Mouse (Mus musculus) spleen, postnatal 0 days (tissue): Measurements from ENCODE around the gene Gm14180. TPM values are rescaled to one million over a fixed set of nuclear protein-coding genes. Genes with fewer than 3 reads are reported as not detected.

Source experiments
- polyA plus RNA-seq: library from polyadenylated mRNA; unstranded; fragments of >200 nt; fragmentation: Nextera tagmentation; extraction: Ambion mirVana; gene quantifications from 2 replicates; pipeline ENCODE4 v1.2.1, GENCODE M21; 2015

Gm14180 gene
- polyA plus RNA-seq = not detected in 2 replicates

DNA sequence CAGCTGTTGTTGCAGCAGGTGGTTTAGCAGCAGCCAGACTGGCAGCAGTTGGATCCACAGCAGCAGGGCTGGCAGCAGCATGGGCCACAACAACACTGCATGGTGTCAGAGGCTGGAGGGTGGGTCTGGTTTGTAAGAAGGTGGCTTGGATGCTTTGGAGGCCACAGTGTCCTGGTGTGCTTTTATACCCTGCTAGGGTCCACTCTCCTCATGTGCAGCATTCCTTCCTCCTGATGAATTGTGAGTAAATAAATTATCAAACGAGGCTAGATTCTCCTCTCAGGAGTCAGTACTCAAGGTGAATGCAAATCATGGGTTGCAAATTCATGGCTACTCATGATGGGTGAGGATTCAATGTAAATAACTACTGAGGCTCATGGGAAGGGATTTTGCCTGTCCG, at the start of gene Gm14180:
Gene Gm14180, minus strand, starts transcription at position 101 of the 400 bp plus-strand sequence.

DNA sequence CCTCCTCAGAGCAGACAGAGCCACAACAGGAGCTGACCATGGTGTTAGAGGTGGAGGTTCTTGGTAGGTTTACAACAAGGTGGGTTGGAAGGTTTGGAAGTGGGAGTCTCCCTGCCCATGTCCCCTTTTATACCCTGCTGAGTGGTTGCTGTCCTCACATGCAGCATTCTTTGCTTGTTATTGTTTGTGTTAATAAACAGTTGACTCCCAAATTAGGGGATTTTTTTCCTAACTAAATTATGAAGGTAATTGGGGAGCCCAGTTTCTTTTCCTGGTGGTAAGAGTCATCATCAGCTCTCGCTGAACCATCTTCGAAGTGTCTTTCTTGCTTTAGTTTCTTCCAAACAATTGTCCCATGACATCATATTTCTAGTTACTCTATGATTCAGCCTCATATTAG, 46.5 kb upstream of the Gm14180 start, which contains the start of gene Krtap4-8:
Gene Krtap4-8, minus strand, starts transcription at position 101 of the 400 bp plus-strand sequence.

DNA sequence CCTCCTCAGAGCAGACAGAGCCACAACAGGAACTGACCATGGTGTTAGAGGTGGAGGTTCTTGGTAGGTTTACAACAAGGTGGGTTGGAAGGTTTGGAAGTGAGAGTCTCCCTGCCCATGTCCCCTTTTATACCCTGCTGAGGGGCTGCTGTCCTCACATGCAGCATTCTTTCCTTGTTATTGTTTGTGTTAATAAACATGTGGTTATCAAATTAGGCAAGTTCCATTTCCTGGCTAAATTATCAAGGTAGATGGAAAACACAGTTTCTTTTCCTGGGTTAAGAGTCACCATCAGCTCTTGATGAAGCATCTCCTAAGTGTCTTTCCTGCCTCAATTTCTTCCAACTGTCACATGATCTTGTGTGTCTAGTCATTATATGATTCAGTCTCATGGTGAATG, 38.7 kb upstream of the Gm14180 start, which contains the start of gene Gm11595:
Gene Gm11595, minus strand, starts transcription at position 101 of the 400 bp plus-strand sequence.

DNA sequence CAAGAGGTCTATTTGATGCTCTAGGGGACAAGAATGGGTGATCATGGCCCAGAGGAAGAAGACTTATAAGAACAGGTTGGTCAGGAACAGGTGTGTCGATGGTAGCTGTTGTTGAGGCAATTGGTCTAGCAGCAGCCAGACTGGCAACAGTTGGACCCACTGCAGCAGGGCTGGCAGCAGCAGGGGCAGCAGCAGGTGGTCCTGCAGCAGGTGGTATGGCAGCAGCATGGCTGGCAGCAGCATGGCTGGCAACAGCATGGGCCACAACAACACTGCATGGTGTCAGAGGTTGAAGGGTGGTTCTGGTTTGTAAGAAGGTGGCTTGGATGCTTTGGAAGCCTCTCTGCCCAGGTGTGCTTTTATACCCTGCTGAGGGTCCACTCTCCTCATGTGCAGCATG, 43.6 kb downstream of the Gm14180 start, which contains the start of gene Gm14190:
Gene Gm14190, minus strand, starts transcription at position 278 of the 400 bp plus-strand sequence.

Other genes with a start within 250 kb of the Gm14180 start
- 0.10 TPM in 1 of 2 replicates, not detected in the other for gene Krt23, start 241.2 kb downstream of the Gm14180 start, polyA plus RNA-seq
- not detected in 2 replicates for gene Krt39, start 213.0 kb downstream of the Gm14180 start, polyA plus RNA-seq
- gene Krt40, start 191.1 kb downstream of the Gm14180 start, polyA plus RNA-seq = not detected in 2 replicates
- not detected in 2 replicates for gene Krtap3-3, start 183.4 kb downstream of the Gm14180 start, polyA plus RNA-seq
- gene Krtap3-2, start 177.4 kb downstream of the Gm14180 start, polyA plus RNA-seq = not detected in 2 replicates
- not detected in 2 replicates for gene Gm11939, start 174.8 kb downstream of the Gm14180 start, polyA plus RNA-seq
- gene Krtap3-1, start 167.7 kb downstream of the Gm14180 start, polyA plus RNA-seq = not detected in 2 replicates
- gene Krtap1-5, start 153.3 kb downstream of the Gm14180 start, polyA plus RNA-seq = not detected in 2 replicates
- gene Krtap1-4, start 150.6 kb downstream of the Gm14180 start, polyA plus RNA-seq = not detected in 2 replicates
- not detected in 2 replicates for gene Krtap1-3, start 143.0 kb downstream of the Gm14180 start, polyA plus RNA-seq
- not detected in 2 replicates for gene Krtap9-3, start 136.2 kb downstream of the Gm14180 start, polyA plus RNA-seq
- not detected in 2 replicates for gene Gm11938, start 131.0 kb downstream of the Gm14180 start, polyA plus RNA-seq
- not detected in 2 replicates for gene Gm11937, start 124.1 kb downstream of the Gm14180 start, polyA plus RNA-seq
- not detected in 2 replicates for gene Krtap2-4, start 119.4 kb downstream of the Gm14180 start, polyA plus RNA-seq
- not detected in 2 replicates for gene Gm11562, start 113.9 kb downstream of the Gm14180 start, polyA plus RNA-seq
- gene Krtap4-1, start 106.1 kb downstream of the Gm14180 start, polyA plus RNA-seq = not detected in 2 replicates
- not detected in 2 replicates for gene Krtap4-2, start 99.2 kb downstream of the Gm14180 start, polyA plus RNA-seq
- not detected in 2 replicates for gene Krtap4-7, start 90.2 kb downstream of the Gm14180 start, polyA plus RNA-seq
- not detected in 2 replicates for gene Gm11555, start 84.1 kb downstream of the Gm14180 start, polyA plus RNA-seq
- gene Gm11563, start 75.3 kb downstream of the Gm14180 start, polyA plus RNA-seq = not detected in 2 replicates
- gene Krtap4-6, start 68.3 kb downstream of the Gm14180 start, polyA plus RNA-seq = not detected in 2 replicates
- not detected in 2 replicates for gene Gm14190, start 43.5 kb downstream of the Gm14180 start, polyA plus RNA-seq
- not detected in 2 replicates for gene Gm11595, start 38.6 kb upstream of the Gm14180 start, polyA plus RNA-seq
- gene Krtap4-8, start 46.4 kb upstream of the Gm14180 start, polyA plus RNA-seq = not detected in 2 replicates
- not detected in 2 replicates for gene Krtap4-9, start 50.9 kb upstream of the Gm14180 start, polyA plus RNA-seq
- gene Gm11596, start 59.2 kb upstream of the Gm14180 start, polyA plus RNA-seq = not detected in 2 replicates
- gene Gm11569, start 64.6 kb upstream of the Gm14180 start, polyA plus RNA-seq = not detected in 2 replicates
- not detected in 2 replicates for gene Gm11554, start 70.2 kb upstream of the Gm14180 start, polyA plus RNA-seq
- gene Krtap4-13, start 75.6 kb upstream of the Gm14180 start, polyA plus RNA-seq = not detected in 2 replicates
- gene Gm11564, start 81.4 kb upstream of the Gm14180 start, polyA plus RNA-seq = not detected in 2 replicates
- not detected in 2 replicates for gene 2300003K06Rik, start 103.8 kb upstream of the Gm14180 start, polyA plus RNA-seq
- not detected in 2 replicates for gene Krtap4-16, start 117.3 kb upstream of the Gm14180 start, polyA plus RNA-seq
- not detected in 2 replicates for gene Gm11568, start 123.6 kb upstream of the Gm14180 start, polyA plus RNA-seq
- not detected in 2 replicates for gene Gm11559, start 130.2 kb upstream of the Gm14180 start, polyA plus RNA-seq
- gene Krtap9-1, start 139.1 kb upstream of the Gm14180 start, polyA plus RNA-seq = not detected in 2 replicates
- gene Gm11567, start 144.9 kb upstream of the Gm14180 start, polyA plus RNA-seq = not detected in 2 replicates
- gene Krtap31-1, start 173.6 kb upstream of the Gm14180 start, polyA plus RNA-seq = not detected in 2 replicates
- not detected in 2 replicates for gene Gm11565, start 180.5 kb upstream of the Gm14180 start, polyA plus RNA-seq
- gene Krtap31-2, start 202.0 kb upstream of the Gm14180 start, polyA plus RNA-seq = not detected in 2 replicates
- gene Krtap9-5, start 214.2 kb upstream of the Gm14180 start, polyA plus RNA-seq = not detected in 2 replicates
- not detected in 2 replicates for gene Krtap29-1, start 244.8 kb upstream of the Gm14180 start, polyA plus RNA-seq